Mouse (Mus musculus): Measurements from ENCODE around the gene Kctd17.

Gene Kctd17

DNA sequence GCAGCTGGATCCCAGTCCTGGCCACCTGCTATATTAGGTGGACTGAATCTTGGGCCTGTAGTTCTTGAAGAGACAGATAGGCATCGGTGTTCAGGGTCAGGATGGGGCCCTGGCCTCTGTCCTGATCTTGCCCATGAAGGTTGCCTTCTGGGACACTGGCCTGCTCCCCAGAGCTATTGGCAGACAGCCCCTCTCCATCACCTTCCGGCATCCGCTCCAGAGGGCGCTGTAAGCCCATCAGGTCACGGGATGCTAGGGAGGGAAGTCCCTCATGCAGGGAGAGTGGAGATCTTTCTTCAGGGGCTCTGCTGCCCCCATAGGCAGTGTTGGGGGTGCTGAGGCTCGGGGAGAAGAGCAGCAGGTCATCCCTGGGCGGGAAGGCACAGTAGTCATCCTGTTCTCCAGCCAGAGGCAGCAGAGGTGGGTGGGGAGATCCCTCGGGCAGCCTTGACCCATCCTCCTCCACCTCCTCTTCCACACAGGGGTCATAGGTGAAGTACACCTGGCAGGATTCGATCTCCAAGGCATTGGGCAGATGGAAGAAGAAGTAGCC, 53.2 kb downstream of the Kctd17 start:
- DNase-seq (ENCODE audit: low spot score) = peak; percentile 15

- no peak for DNase-seq (ENCODE audit: low spot score)
These were observed 54.2 kb downstream of the Kctd17 start for GRCm38 (mm10) chr15:78482518-78482917.

DNA sequence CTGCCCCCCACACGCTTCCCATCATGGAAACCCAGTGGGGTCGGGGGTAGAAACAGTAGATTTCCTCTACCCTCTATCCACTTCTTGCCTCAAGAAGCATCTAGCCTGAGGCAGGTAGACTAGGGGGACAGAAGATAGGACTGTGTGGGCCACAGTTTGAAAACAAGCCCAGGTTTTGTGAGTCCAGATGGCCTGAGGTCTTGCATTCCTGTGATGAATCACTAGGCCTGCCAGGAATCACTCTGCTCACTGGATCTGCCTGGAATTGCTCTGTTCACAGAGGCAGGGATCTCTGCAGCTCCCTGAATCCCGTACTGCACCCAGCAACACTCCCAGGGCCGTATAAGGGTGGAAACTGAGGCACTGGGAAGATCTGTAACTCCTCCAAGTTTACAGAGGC, 54.9 kb downstream of the Kctd17 start:
- DNase-seq (ENCODE audit: low spot score) = no peak

DNA sequence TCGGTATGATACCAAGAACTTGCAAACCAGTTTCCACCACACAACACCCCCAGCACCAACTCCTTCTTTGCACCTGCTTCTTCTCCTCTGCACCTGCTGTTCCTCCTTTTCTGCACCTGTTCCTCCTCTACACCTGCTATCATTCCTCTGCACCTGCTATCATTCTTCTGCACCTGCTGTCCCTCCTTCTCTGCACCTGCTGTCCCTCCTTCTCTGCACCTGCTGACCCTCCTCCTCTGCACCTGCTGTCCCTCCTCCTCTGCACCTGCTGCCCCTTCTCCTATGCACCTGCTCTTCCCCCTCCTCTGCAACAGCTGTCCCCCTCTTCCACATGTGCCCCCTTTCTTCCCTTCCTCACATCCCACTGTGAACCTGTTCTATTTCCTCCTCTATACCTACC, 58.2 kb downstream of the Kctd17 start:
- no peak for DNase-seq (ENCODE audit: low spot score)

- no peak for DNase-seq (ENCODE audit: low spot score)
These were observed 58.7 kb downstream of the Kctd17 start for GRCm38 (mm10) chr15:78487066-78487465.
